ENCODE assay signal across 8 mouse cellular contexts in the genomic region with DNA sequence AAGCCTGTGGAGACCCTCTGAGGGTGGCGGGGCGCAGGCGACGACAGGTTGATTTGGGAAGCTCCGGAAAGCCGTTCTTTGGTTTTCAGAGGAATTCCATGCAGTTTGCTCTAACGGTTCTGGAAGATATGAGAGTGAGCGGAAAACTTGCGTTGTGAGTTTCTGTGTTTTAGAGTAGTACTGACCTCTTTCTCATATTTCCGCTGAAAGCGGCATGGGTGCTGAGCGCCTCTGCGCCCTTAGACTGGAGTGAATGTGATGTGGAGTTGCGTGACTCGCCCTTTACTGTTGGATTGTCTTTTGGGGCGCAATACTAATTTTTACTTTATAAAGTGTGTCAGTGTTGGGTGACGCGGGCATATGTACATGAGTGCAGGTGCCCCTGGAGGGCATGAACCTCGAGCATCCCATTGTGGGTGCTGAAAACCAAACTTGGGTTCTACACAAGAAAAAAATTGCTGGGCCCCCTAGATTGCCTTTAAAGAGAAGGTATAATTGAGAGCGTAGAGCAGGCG. TPM values are rescaled to one million over a fixed set of nuclear protein-coding genes. Genes with fewer than 3 reads are reported as not detected.
A peak's percentile ranks its signal among the peaks of the same experiment; 100 is the strongest.
DNase-seq lines count a peak whose midpoint lies in the region; ATAC-seq and TF ChIP-seq lines count a peak whose summit lies in the region.

No protein-coding gene starts in this region.

- TF ChIP-seq CTCF in embryonic fibroblast, embryonic 13.5 days (IDR thresholded peaks at IDR 0.05; ENCODE audit: borderline replicate concordance, insufficient read depth, low read length): no peak

- no peaks in the 10 kb centered on the region for H3K27me3 ChIP-seq in limb, embryonic 11.5 days (ENCODE audit: control insufficient read depth, insufficient read depth, low read length)
- no peaks in the 10 kb centered on the region for H3K27me3 ChIP-seq in neural tube, embryonic 15.5 days (replicated peaks)

- peak overlapping the region; percentile 95 for H3K9ac ChIP-seq in limb, embryonic 11.5 days (ENCODE audit: low read length)
- peak overlapping the region; percentile 63 for H3K9ac ChIP-seq in neural tube, embryonic 15.5 days (replicated peaks)

- peak; percentile 13 for DNase-seq in cerebellum, adult 9-10 months
- DNase-seq in cerebellum, postnatal 10 days: no peak
- peak; percentile 21 to 35 for DNase-seq in B cell, adult 2 months
- no peak for DNase-seq in limb, embryonic 11.5 days (ENCODE audit: low spot score)
- no peak for DNase-seq in layer of hippocampus, adult 9-10 months (ENCODE audit: low spot score)
- DNase-seq in retina, postnatal 1 day: no peak

- H3K4me3 ChIP-seq in embryonic fibroblast, embryonic 13.5 days (ENCODE audit: insufficient read depth, low read length): peak overlapping the region; percentile 76
- peak overlapping the region; percentile 98 for H3K4me3 ChIP-seq in limb, embryonic 11.5 days (ENCODE audit: low read depth, low read length)
- H3K4me3 ChIP-seq in neural tube, embryonic 15.5 days (replicated peaks): peak overlapping the region; percentile 95

- H3K36me3 ChIP-seq in limb, embryonic 11.5 days (ENCODE audit: control insufficient read depth, insufficient read depth, low read length): no peaks in the 10 kb centered on the region
- H3K36me3 ChIP-seq in neural tube, embryonic 15.5 days: no peaks in the 10 kb centered on the region

- no peaks in the 10 kb centered on the region for H3K4me1 ChIP-seq in embryonic fibroblast, embryonic 13.5 days (ENCODE audit: control insufficient read depth, insufficient read depth, low read length)
- H3K4me1 ChIP-seq in limb, embryonic 11.5 days (ENCODE audit: control insufficient read depth, insufficient read depth, low read length): no peaks in the 10 kb centered on the region; the same call in 1 of the 2 replicates
- H3K4me1 ChIP-seq in neural tube, embryonic 15.5 days: peaks cover 17% of the 10 kb centered on the region

- WGBS in limb, embryonic 11.5 days: 10% methylated on average over 21 of the region's 21 CpGs
- 4% methylated on average over 21 of the region's 21 CpGs for WGBS in neural tube, embryonic 15.5 days

- H3K9me3 ChIP-seq in limb, embryonic 11.5 days (ENCODE audit: control insufficient read depth, low read length): no peaks in the 10 kb centered on the region
- H3K9me3 ChIP-seq in neural tube, embryonic 15.5 days (replicated peaks): no peaks in the 10 kb centered on the region

- no peak for TF ChIP-seq POLR2A in embryonic fibroblast, embryonic 13.5 days (IDR thresholded peaks at IDR 0.05; ENCODE audit: low read depth, low read length)

- no peak for ATAC-seq in limb, embryonic 11.5 days (ENCODE audit: insufficient number of reproducible peaks, low FRiP score, low TSS enrichment, low read depth)
- no peak for ATAC-seq in neural tube, embryonic 15.5 days (ENCODE audit: low FRiP score)

- peak overlapping the region; percentile 98 for H3K27ac ChIP-seq in embryonic fibroblast, embryonic 13.5 days (ENCODE audit: insufficient read depth, low read length)
- 0 out of 2 replicates have a peak overlapping the region, but pooled peaks have one; percentile 93 for H3K27ac ChIP-seq in limb, embryonic 11.5 days (replicated peaks; ENCODE audit: low read depth, low read length)
- H3K27ac ChIP-seq in neural tube, embryonic 15.5 days (replicated peaks): peak overlapping the region; percentile 87; the same call in 1 of the 2 replicates

- H3K4me2 ChIP-seq in limb, embryonic 11.5 days (ENCODE audit: low read depth, severe bottlenecking): peak overlapping the region; percentile 71
- peak overlapping the region; percentile 97 for H3K4me2 ChIP-seq in neural tube, embryonic 15.5 days

RNA-seq across cellular contexts. Expression of a gene that starts 1.8 kb away (rescaled TPM):
- polyA plus RNA-seq in embryonic fibroblast, embryonic 13.5 days (2011; ENCODE audit: insufficient read length, low read depth, missing spikeins): 95.0 and 147 TPM in 2 replicates
- 209 and 222 TPM in 2 replicates for polyA plus RNA-seq in limb, embryonic 11.5 days (2014; fragmentation: Nextera tagmentation; extraction: Ambion mirVana)
- polyA plus RNA-seq in neural tube, embryonic 15.5 days (2015; fragmentation: Nextera tagmentation; extraction: Ambion mirVana): 28.3 and 72.3 TPM in 2 replicates

RNA-seq across cellular contexts. Expression of a gene that starts 1.9 kb away (rescaled TPM):
- 23.9 and 29.8 TPM in 2 replicates for polyA plus RNA-seq in embryonic fibroblast, embryonic 13.5 days (2011; ENCODE audit: insufficient read length, low read depth, missing spikeins)
- polyA plus RNA-seq in limb, embryonic 11.5 days (2014; fragmentation: Nextera tagmentation; extraction: Ambion mirVana): 21.4 and 22.1 TPM in 2 replicates
- 7.3 and 11.0 TPM in 2 replicates for polyA plus RNA-seq in neural tube, embryonic 15.5 days (2015; fragmentation: Nextera tagmentation; extraction: Ambion mirVana)

RNA-seq across cellular contexts. Expression of a gene that starts 38.3 kb away (rescaled TPM):
- polyA plus RNA-seq in embryonic fibroblast, embryonic 13.5 days (2011; ENCODE audit: insufficient read length, low read depth, missing spikeins): 55.2 and 77.8 TPM in 2 replicates
- polyA plus RNA-seq in limb, embryonic 11.5 days (2014; fragmentation: Nextera tagmentation; extraction: Ambion mirVana): 213 and 220 TPM in 2 replicates
- 25.3 and 43.6 TPM in 2 replicates for polyA plus RNA-seq in neural tube, embryonic 15.5 days (2015; fragmentation: Nextera tagmentation; extraction: Ambion mirVana)

Comparison
In these comparisons a context has a peak if more than half of its experiments do, and no peak if none do; other contexts are left out.
1. DNase-seq: peak in cerebellum, adult 9-10 months (single experiment) and B cell, adult 2 months (2 of 2); none in cerebellum, postnatal 10 days (0 of 2), limb, embryonic 11.5 days (single experiment), layer of hippocampus, adult 9-10 months (single experiment) and retina, postnatal 1 day (single experiment).
2. Peak in every context shown above with its lines, with median percentiles within 50 percentile points of each other: H3K27ac ChIP-seq and H3K4me3 ChIP-seq.